Mouse (Mus musculus) stomach, postnatal 0 days (tissue): ENCODE results near the gene Il1r2. TPM values are rescaled to one million over a fixed set of nuclear protein-coding genes. Genes with fewer than 3 reads are reported as not detected.

ENCODE experiments used
- ATAC-seq: fragments of 200-750 bp; cut with Nextera tagmentation; 2 replicates; pipeline ENCODE4 v1.8.0; 2017; ENCODE audit not compliant: low FRiP score, low TSS enrichment
- DNase-seq: peaks from one replicate; pipeline ENCODE4 v3.0.0-alpha.2; 2016; ENCODE audit warnings: low spot score
- H3K27ac ChIP-seq: fragments of 300-500 bp; sonication (generic); replicated peaks from 2 replicates; pipeline ENCODE4 v1.5.1; 2014; ENCODE audit warnings: mild to moderate bottlenecking, control low read depth
- H3K27me3 ChIP-seq: fragments of 300-500 bp; sonication (generic); 2 replicates; pipeline ENCODE4 v1.6.1; 2014; ENCODE audit warnings: low read length; ENCODE audit not compliant: control insufficient read depth, insufficient read depth
- H3K36me3 ChIP-seq: fragments of 300-500 bp; sonication (generic); 2 replicates; pipeline ENCODE4 v1.6.1; 2014; ENCODE audit warnings: low read length, mixed read lengths; ENCODE audit not compliant: control insufficient read depth, insufficient read depth
- H3K4me1 ChIP-seq: fragments of 300-500 bp; sonication (generic); replicated peaks from 2 replicates; pipeline ENCODE4 v1.6.1; 2014; ENCODE audit warnings: antibody characterized with exemption; ENCODE audit not compliant: control insufficient read depth, insufficient read depth
- H3K4me2 ChIP-seq: fragments of 300-500 bp; sonication (generic); replicated peaks from 2 replicates; pipeline ENCODE4 v1.6.1; 2014; ENCODE audit warnings: low read depth, mild to moderate bottlenecking, control low read depth, moderate library complexity
- H3K4me3 ChIP-seq: fragments of 300-500 bp; sonication (generic); 2 replicates; pipeline ENCODE4 v1.5.1; 2014; ENCODE audit warnings: low read depth, low read length, control low read depth
- H3K9ac ChIP-seq: fragments of 300-500 bp; sonication (generic); 2 replicates; pipeline ENCODE4 v1.6.1; 2014; ENCODE audit warnings: mild to moderate bottlenecking, low read length, control low read depth, mixed read lengths
- H3K9me3 ChIP-seq: fragments of 300-500 bp; sonication (generic); 2 replicates; pipeline ENCODE4 v1.6.1; 2016; ENCODE audit warnings: low read length; ENCODE audit not compliant: control insufficient read depth
- CTCF ChIP-seq: IDR thresholded peaks from 2 replicates; pipeline ENCODE4 v1.5.1; 2016; ENCODE audit warnings: antibody characterized with exemption, low read depth, mild to moderate bottlenecking, moderate library complexity
- EP300 ChIP-seq: optimal IDR thresholded peaks from 2 replicates; pipeline ENCODE3; 2016; ENCODE audit warnings: antibody characterized with exemption
- WGBS: fragments of 180-500 bp; shearing (Covaris S2); extraction: QIAGEN DNeasy Blood & Tissue Kit; methylation state at CpG from one replicate; pipeline ENCODE4 v1.1.7; 2014; 5-methylcytosine and 5-hydroxymethylcytosine counted together
- polyA plus RNA-seq: library from polyadenylated mRNA; unstranded; fragments of >200 nt; fragmentation: Nextera tagmentation; extraction: Ambion mirVana; gene quantifications from 2 replicates; pipeline ENCODE4 v1.2.1, GENCODE M21; 2015

The Il1r2 gene
- polyA plus RNA-seq, 1 experiment from 2014 or later, result 18.7 TPM

- H3K4me3 ChIP-seq, result peak overlapping the region; percentile 34
- H3K9me3 ChIP-seq, result no peaks in the 10 kb centered on the region
- peak overlapping the region; percentile 49 for H3K9ac ChIP-seq
- H3K4me1 ChIP-seq, result no peaks in the 10 kb centered on the region
- peak overlapping the region; percentile 56 for H3K4me2 ChIP-seq
- WGBS, result 2% methylated on average over 25 of the region's 25 CpGs
- ATAC-seq, result peak; percentile 68
- no peaks in the 10 kb centered on the region for H3K27me3 ChIP-seq
- H3K27ac ChIP-seq, result no peak overlapping the region
- TF ChIP-seq EP300 (no peak), CTCF (peak; percentile 29; the same call in 1 of the 2 replicates)
- peak; percentile 71 for DNase-seq
- no peaks in the 10 kb centered on the region for H3K36me3 ChIP-seq
Observed at GRCm38 (mm10) chr1:40085403-40086182, 11.7 kb downstream of the Il1r2 start.

DNA sequence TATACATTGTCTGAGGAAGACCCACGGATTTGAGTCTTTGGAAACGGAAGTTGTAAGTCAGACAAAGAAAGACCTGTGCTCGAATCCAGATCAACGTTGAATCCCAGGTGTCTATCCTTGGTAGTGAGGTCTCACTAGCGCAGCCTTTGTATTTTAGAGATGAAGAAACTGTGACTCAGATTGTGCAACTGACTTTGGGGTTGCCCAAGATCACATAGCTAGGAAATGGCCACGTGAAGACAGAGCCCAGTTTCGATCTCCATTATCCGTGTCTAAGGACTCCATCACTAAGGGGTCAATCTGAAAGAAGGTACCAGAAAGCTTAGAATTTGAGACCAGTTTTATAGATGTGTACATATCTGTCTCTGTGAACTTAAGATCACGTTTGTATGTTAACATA is 17.3 kb downstream of the Il1r2 start:
- DNase-seq (no peak), ATAC-seq (no peak)
- TF ChIP-seq CTCF (no peak), EP300 (no peak)
- no peaks in the 10 kb centered on the region for H3K36me3 ChIP-seq
- 82% methylated on average over 9 of the region's 9 CpGs for WGBS
- no peaks in the 10 kb centered on the region for H3K4me1 ChIP-seq
- H3K9ac ChIP-seq, result no peak overlapping the region
- no peak overlapping the region for H3K4me3 ChIP-seq
- no peaks in the 10 kb centered on the region for H3K27me3 ChIP-seq
- H3K27ac ChIP-seq, result no peak overlapping the region
- H3K4me2 ChIP-seq, result no peak overlapping the region
- no peaks in the 10 kb centered on the region for H3K9me3 ChIP-seq

GRCm38 (mm10) chr1:40092541-40092940 is 18.7 kb downstream of the Il1r2 start:
- no peak overlapping the region for H3K4me2 ChIP-seq
- H3K27ac ChIP-seq, result no peak overlapping the region
- no peaks in the 10 kb centered on the region for H3K9me3 ChIP-seq
- no peak overlapping the region for H3K4me3 ChIP-seq
- no peaks in the 10 kb centered on the region for H3K36me3 ChIP-seq
- H3K9ac ChIP-seq, result no peak overlapping the region
- no peaks in the 10 kb centered on the region for H3K4me1 ChIP-seq
- TF ChIP-seq EP300 (no peak), CTCF (no peak)
- no peak for ATAC-seq
- no peaks in the 10 kb centered on the region for H3K27me3 ChIP-seq
- WGBS, result 56% methylated on average over 6 of the region's 6 CpGs
- no peak for DNase-seq

DNA sequence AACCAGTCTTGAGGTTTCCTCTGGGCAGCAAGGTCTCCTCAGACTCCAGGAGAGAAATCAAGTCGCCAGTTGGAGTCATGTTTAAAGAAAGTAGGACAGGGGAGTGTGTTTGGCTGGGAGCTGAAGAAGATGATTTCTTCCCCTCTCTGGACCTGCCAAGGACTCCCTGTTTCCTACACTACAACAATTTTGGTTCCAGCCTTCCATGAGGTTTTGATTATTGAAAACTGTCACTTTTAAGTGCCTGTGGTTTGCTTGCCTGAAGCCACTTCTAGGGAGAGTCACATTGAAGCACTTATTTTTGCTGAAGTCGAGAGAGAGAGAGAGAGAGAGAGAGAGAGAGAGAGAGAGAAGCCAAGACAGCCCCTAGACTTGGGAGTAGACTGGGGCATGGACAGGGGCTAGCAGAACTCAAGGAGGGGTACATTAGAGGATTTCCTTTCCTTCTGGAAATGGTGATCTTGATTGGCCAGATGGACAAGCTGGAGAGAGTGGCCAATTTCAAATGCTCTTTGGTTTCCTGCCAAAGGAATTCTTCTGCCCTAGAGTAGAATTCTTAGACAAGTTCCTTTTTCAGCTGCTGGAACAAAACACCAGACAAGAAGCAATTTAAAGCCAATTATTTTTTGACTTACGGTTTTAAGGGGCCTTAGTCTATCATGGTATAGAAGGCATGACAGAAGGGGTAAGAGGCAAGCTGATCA is 20.9 kb downstream of the Il1r2 start:
- no peak overlapping the region for H3K27ac ChIP-seq
- H3K36me3 ChIP-seq, result no peaks in the 10 kb centered on the region
- no peaks in the 10 kb centered on the region for H3K27me3 ChIP-seq
- no peaks in the 10 kb centered on the region for H3K4me1 ChIP-seq
- no peak overlapping the region for H3K9ac ChIP-seq
- H3K4me2 ChIP-seq, result no peak overlapping the region
- TF ChIP-seq EP300, result no peak
- no peak for TF ChIP-seq CTCF
- WGBS, result 59% methylated on average over 3 of the region's 3 CpGs
- no peaks in the 10 kb centered on the region for H3K9me3 ChIP-seq
- no peak for ATAC-seq
- DNase-seq, result no peak
- H3K4me3 ChIP-seq, result no peak overlapping the region

- H3K4me2 ChIP-seq, result no peak overlapping the region
- no peaks in the 10 kb centered on the region for H3K9me3 ChIP-seq
- no peak for DNase-seq
- no peaks in the 10 kb centered on the region for H3K4me1 ChIP-seq
- 24% methylated on average over 1 of the region's 1 CpGs for WGBS
- H3K36me3 ChIP-seq, result no peaks in the 10 kb centered on the region
- TF ChIP-seq EP300 (no peak), CTCF (peak; percentile 44)
- ATAC-seq, result no peak
- H3K9ac ChIP-seq, result no peak overlapping the region
- no peak overlapping the region for H3K4me3 ChIP-seq
- H3K27ac ChIP-seq, result no peak overlapping the region
- no peaks in the 10 kb centered on the region for H3K27me3 ChIP-seq
Observed at GRCm38 (mm10) chr1:40095585-40095984, 21.7 kb downstream of the Il1r2 start.

- Histone ChIP-seq H3K4me1 (no peaks in the 10 kb centered on the region), H3K4me3 (no peak overlapping the region), H3K9me3 (no peaks in the 10 kb centered on the region), H3K36me3 (no peaks in the 10 kb centered on the region), H3K4me2 (no peak overlapping the region), H3K9ac (no peak overlapping the region), H3K27ac (no peak overlapping the region), H3K27me3 (no peaks in the 10 kb centered on the region)
- ATAC-seq (no peak), DNase-seq (no peak)
- no peak for TF ChIP-seq EP300
- no peak for TF ChIP-seq CTCF
- 53% methylated on average over 4 of the region's 4 CpGs for WGBS
Observed at GRCm38 (mm10) chr1:40106306-40106705, 32.4 kb downstream of the Il1r2 start.
